Mouse (Mus musculus) urinary bladder, adult 18-20 months (tissue): Measurements from ENCODE around the gene Olfr194.
"Not testable (repeated sequence)": the region's sequence is repeated elsewhere in the genome, so short reads cannot be mapped to it uniquely, and the experiment has no call there.

ENCODE experiments used
- DNase-seq, 2 experiments: peaks; one replicate each; pipeline ENCODE4 v3.0.0; 2022; ENCODE audit warnings: low spot score in 2 of 2, mixed read lengths in 2 of 2

Gene Olfr194

DNA sequence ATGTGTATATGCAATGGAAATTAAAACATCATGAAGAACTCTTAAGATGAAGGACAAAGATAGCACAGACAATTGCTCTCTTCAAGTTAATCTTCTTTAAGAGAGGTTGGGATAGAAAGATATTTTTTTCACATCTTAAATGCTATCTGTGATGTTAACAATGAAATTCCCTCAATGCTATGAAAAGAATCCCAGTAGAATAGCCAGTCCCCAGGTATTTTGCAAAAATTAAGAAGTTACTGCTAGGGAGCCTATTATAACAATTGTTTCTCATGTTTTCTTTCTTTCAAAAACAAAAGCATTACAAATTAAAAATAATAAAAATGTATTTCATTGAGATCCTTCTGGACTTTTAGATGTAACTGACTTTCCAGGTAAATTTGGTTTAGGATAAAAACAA, at the start of gene Olfr194:
Olfr194 (minus strand) TSS at position 101 of the 400 bp plus-strand sequence.
- DNase-seq: no peak

- DNase-seq: no peak
These were observed 49.5 kb upstream of the Olfr194 start, which contains the start of gene Olfr196 for GRCm38 (mm10) chr16:59170354-59170753. Gene Olfr196, minus strand, starts transcription at chr16:59170454.

DNA sequence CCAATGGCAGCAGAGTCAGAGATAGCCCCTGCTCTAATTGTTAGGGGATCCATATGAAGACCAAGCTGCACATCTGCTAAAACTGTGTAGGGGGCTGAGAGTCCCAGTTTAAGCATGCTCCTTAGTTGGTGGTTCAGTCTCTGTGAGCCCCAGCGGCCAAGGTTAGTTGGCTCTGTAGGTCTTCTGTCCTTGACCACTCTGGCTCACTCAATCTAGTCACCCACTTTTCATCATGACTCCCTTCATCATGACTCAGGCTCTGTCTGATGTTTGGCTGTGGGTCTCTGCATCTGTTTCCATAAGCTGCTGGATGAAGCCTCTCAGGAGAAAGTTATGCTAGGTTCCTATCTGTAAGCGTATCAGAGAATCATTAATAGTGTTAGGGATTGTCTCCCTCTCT, 31.1 kb upstream of the Olfr194 start:
- DNase-seq: no peak

DNA sequence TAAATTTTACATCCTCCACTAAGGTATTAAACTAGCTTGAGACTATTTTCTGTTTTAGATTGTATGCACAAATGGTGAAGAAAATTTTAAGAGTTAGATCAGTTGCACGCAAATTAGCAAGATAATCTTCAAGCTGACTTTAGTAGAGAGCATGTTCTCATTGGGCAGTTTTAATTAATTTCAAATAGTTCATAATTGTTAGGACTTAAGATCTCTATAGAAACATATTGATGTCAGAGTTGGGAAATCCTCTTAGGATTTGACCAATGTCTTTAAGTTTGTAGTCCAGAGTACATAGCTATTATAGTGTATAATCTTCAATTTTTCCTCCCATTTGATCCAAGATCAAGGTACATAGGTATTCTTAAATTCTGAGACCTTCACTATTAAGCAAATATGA, 25.9 kb upstream of the Olfr194 start, which contains the start of gene Olfr195:
Olfr195 (plus strand) TSS at position 301 of the 400 bp plus-strand sequence.
- no peak for DNase-seq

- DNase-seq: no peak
These were observed 20.2 kb upstream of the Olfr194 start for GRCm38 (mm10) chr16:59141105-59141504.

- no peak for DNase-seq
These were observed 9.9 kb upstream of the Olfr194 start for GRCm38 (mm10) chr16:59130740-59131139.

DNA sequence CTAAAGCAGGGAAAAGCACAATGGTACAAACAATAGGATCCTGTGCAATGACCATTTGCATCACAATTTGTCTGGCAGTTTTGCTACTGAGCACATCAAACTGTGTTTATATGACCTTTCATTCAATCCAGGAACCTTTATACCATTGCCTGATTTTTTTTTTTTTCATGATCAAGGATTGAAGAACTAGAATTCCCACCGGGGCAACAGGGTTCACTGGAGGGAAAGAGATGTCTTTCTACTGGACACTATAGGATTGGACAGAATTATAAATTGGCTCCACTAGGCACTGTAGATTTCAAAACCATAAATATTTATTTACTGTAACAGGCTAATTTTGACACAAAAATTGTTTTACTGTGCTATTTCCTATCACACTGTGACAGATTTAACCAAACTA, 9.1 kb downstream of the Olfr194 start, which contains the start of gene Olfr193:
Olfr193 (minus strand) TSS at position 101 of the 400 bp plus-strand sequence.
- DNase-seq: no peak

DNA sequence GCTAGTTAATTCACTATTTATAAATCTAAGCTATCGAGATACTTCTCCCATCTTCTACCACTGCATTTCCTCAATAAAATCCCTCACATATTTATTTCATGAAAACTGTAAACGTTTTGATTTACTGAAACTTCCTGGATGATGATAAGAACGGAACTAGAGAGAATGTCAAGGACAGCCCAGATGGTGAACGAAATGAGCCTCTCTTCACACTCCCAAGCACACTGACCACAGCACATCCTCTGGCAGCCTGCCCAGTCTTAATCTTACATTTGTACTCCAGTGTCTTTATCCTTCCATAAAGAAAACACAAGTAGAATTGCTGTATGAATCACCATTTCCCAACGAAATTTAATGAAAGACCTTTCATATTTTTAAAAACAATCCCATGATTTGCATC, 12.3 kb downstream of the Olfr194 start:
- DNase-seq: not testable (repeated sequence)

- DNase-seq: no peak
These were observed 15.6 kb downstream of the Olfr194 start for GRCm38 (mm10) chr16:59105312-59105711.

DNA sequence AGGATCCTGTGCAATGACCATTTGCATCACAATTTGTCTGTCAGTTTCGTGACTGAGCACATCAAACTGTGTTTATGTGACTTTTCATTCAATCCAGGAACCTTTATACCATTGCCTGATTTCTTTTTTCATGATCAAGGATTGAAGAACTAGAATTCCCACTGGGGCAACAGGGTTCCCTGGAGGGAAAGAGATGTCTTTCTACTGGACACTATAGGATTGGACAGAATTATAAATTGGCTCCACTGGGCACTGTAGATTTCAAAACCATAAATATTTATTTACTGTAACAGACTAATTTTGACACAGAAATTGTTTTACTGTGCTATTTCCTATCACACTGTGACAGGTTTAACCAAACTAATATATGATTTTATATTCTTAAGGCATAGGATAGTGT, 31.1 kb downstream of the Olfr194 start, which contains the start of gene Olfr191:
Olfr191 (minus strand) TSS at position 101 of the 400 bp plus-strand sequence.
- DNase-seq: not testable (repeated sequence)

GRCm38 (mm10) chr16:59081113-59081512, 39.8 kb downstream of the Olfr194 start:
- not testable (repeated sequence) for DNase-seq

- DNase-seq: no peak
These were observed 43.0 kb downstream of the Olfr194 start, which contains the start of gene Olfr190 for GRCm38 (mm10) chr16:59077905-59078304. Gene Olfr190, minus strand, starts transcription at chr16:59078005.

GRCm38 (mm10) chr16:59073520-59073919, 47.3 kb downstream of the Olfr194 start:
- DNase-seq: no peak

DNA sequence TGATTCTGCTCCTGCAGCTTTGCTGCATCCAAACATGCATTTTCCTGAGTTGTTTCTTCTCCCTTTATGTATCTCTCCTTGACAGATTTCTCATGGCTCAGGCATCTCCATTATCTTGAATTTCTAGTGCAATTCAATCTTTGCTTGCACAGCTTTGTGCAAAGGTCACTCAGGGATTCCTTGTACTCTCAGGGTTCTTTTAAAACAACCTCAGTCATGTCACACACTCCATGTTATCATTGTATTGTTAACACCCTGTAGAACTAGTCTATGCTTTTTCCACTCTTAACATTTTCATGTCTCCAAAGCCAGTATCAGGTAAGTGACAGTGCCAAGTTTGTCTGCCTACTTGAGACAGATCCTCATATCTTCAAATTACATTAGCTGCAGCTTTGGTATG, 49.1 kb downstream of the Olfr194 start:
- no peak for DNase-seq
